Mouse (Mus musculus) CH12.LX (cell line): ENCODE measurements at regions not wholly inside any gene's neighbourhood (a gene's known extent, or its start where the extent isn't known, plus 50 kb on each side); places are given as distances from the start of the nearest gene placed in this dataset.

ENCODE experiments used
- CTCF ChIP-seq, 2 experiments: IDR thresholded peaks in 1 of 2; conservative IDR thresholded peaks in 1 of 2; 2 replicates each; pipeline ENCODE4 v1.5.1; 2011 to 2012; ENCODE audit warnings: low read depth in 2 of 2, low read length in 2 of 2, improper control_type of control experiment in 1 of 2, inconsistent platforms in 1 of 2, mild to moderate bottlenecking in 1 of 2, moderate library complexity in 1 of 2
- EP300 ChIP-seq: IDR thresholded peaks from 2 replicates; pipeline ENCODE4 v1.6.1; 2011; ENCODE audit warnings: low read length, improper control_type of control experiment
- POLR2A ChIP-seq: IDR thresholded peaks from 2 replicates; pipeline ENCODE4 v1.6.1; 2011; ENCODE audit warnings: low read depth, mild to moderate bottlenecking, improper control_type of control experiment, low read length
- TBP ChIP-seq: conservative IDR thresholded peaks from 2 replicates; pipeline ENCODE4 v1.6.1; 2011; ENCODE audit warnings: low read depth, low read length, improper control_type of control experiment
- ZC3H11A ChIP-seq: IDR thresholded peaks from 2 replicates; pipeline ENCODE4 v1.6.1; 2012; ENCODE audit warnings: low read depth, mild to moderate bottlenecking, inconsistent platforms, low read length, improper control_type of control experiment

- TF ChIP-seq ZC3H11A (no peak), POLR2A (no peak), CTCF (conservative IDR thresholded peaks at IDR 0.05 in 1 of 2, IDR thresholded peaks at IDR 0.05 in 1 of 2; ENCODE audit: low read depth in 2 of 2, low read length in 2 of 2) (no peak), EP300 (no peak), TBP (no peak)
Measured at GRCm38 (mm10) chr10:70374726-70375125, 65.6 kb upstream of the Fam13c start.
